Mouse (Mus musculus): ENCODE data around the gene Slc38a8.

The Slc38a8 gene

DNA sequence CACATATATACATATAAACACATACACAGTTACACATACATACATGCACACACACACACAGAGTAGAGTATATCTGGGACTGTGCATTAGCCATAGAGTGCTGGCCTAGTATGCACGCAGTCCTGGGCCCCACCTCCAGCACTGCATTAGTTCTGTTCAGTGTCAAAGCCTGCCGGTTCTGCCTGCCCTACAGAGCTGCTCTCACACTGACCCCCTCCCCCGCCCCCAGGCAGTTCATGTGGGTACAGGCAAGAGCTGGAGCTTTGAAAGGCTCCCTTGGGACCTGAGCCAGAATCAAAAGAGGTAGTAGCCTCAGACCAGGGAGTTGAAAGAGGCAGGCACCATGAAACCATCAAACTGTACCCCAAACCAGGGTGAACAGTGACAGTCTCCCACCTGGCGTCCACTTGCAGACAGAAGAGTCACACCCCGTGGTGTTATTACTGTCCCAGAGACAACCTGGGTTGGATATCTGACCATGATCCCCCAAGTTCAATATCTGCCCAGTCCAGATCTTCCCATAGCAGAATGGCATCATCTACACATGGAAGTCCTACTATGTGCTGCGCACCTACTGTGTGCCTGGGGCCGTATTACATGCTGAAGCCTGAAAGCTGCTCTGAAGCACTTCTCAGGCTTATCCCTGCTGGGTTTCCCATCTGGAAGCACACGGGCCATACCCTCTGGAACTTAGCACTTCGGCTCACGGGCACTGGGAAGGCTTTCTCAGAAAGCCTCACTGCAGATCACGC is 17.2 kb downstream of the Slc38a8 start:
- no peak for DNase-seq

DNA sequence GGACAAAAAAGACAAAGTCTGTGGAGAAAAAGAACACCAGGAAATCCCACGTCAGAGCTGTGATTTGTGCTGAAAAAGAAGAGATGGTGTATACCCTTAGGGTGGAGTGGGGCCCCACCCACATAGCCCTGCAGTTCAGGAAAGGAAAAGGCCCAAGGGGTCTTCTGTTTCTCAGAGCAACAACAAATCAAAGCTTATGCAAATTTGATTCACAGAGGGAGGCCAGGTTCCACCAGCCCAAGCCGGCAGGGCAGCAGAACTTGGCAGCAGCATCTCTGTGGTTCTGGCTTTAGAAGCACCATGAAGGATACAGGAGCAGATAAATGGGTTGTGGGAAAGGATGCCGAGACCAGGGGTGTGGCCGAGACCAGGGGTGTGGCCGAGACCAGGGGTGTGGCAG is 22.8 kb downstream of the Slc38a8 start:
- DNase-seq = no peak

DNA sequence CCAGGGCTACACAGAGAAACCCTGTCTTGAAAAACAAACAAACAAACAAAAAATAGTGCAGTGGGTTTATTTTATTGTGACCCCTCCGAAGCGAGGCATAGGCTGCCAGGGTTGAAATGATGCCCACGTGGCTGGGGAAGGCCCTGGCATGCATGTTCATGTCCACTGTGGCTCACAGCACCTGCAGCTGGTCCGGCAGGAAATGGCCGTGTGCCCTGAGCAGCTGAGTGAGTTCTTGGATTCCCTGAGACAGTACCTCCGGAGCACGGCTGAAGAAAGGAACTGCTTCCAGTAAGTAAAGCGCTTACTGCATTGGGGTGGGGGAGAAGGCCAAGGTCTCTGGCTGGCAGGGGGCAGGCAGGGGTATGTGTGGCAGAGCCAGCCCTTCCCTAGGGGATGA is 33.4 kb downstream of the Slc38a8 start:
- DNase-seq = no peak

DNA sequence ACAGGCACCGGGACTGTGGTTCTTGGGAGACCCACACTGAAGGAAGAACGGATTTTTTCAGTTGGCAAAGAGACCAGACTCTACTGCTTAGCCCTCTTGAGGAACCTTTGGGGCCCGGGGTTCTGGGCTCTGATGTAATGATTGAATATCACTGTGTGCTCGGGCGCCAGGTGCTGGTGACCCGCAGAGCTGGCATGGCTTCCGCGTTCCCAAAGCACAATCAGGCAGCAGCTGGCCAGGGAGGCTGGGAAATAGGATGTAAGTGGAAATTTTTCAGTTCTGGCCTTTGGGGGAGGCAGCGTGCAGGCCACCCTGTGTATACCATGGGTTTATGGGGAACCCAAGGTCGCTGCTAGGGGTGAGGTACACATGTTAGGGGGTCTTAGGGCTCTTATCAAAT is 34.7 kb downstream of the Slc38a8 start:
- no peak for DNase-seq

DNA sequence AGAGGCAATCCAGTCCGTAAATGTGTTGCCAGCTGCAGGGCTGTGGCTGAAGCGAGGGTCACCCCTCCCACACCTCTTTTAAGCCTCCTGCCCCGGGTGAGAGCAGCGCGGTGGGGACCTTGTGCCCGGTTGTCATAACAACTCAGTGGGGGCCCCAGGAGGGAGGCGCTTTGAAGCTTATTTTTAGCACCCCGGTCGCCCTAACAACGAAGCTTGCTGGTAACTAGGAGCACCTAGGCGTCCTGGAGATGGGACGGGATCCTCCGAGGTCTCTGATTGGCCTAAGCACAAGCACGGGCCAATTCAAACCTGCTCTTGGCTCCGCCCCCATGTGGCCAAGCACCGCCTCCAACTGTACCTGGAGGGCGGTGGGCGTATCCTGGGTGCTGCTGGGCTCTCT is 35.4 kb downstream of the Slc38a8 start:
- no peak for DNase-seq

DNA sequence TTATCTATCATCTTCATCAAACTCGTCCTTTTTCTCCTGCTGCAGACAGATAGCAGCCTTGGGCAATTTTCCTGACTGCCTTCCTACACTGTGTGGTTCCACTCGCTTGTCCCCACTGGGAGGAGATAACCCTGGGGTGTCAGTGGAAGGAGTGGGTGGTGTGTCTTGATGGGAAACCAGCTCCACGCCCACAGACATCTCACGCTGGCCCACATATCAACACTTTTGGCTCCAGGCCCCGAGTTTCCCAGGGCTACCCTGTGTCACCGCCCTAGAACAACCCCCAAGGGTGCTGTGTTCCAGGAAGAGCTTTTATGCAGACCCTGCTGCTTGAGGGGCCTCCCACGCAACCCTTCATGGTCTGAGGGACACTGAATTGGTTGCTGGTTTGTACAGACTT is 37.8 kb downstream of the Slc38a8 start:
- DNase-seq = peak; percentile 60

DNA sequence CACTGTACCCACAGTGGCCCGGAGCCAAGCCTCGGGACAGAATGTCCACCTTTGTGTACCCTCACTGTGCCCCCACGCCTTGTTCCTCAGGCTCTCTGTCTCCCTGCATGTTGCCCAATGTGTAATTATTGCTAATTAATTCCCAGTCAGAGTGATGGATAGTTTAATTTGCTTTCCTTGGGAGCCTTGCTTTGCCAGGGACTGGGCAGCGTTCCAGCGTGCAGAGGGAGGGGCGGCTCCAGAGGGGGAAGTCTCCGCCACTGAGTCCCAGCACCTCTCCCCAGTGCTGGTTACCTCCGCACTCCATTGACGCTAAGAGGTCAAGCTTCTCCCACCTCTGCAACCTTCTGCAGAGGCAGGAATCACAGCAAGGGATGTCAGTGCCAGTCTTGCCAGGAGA is 40.1 kb downstream of the Slc38a8 start:
- DNase-seq = no peak

DNA sequence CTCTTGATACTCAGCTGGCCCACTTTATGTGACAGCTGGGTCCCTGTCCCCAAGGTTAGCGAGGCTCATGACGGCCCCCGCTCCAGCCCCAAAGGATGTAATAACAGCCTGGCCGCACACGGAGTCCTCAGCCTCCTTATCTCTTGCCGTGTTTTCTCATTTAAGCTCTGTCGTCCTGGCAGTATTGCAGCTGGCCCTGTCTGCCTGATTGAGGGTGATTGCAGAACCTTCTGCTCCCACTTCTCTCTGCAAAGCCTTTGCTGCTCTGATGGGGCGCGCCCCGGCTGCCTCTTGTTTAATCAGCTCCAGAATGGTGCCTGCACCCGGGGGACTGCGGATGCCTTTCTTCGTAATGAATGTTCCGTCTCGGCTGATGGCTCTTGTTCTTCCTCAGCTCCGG is 41.8 kb downstream of the Slc38a8 start:
- no peak for DNase-seq

DNA sequence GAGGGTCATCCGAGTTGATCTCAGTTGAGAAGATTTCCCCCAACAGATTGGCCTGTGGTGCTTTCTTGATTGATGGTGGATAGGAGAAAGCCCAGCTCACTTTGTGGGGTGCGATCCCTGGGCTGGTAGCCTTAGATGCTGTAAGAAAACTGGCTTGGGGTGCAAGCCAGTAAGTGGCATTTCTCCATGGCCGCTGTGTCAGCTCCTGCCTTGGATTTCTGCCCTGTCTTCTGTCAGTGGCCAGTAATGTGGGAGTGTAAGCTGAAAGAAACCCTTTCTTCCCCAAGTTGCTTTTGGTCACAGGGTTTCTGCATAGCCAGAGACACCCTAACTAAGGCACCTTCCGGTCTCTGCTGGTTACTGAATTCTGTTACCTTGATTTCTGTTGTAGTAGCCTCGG is 45.5 kb downstream of the Slc38a8 start:
- DNase-seq = peak; percentile 53

DNA sequence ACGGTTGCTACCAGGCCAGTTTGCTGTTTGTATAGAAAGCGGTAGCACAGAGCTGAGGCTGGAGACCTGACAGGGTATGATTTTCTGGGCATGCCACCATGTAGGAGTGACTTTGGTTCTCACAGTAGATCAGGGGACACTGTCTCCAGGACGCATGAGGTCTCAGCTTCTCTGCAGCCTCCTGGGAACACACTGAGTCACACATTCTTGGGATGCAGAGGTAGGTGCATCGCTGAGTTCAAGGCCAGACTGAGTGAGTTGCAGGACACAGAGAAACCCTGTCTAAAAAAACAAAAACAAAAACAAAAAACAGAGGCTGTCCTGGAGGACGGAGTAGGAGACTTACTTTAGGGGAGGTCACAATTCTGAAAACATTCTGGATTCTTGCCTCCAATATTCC is 48.6 kb downstream of the Slc38a8 start:
- DNase-seq = no peak

DNA sequence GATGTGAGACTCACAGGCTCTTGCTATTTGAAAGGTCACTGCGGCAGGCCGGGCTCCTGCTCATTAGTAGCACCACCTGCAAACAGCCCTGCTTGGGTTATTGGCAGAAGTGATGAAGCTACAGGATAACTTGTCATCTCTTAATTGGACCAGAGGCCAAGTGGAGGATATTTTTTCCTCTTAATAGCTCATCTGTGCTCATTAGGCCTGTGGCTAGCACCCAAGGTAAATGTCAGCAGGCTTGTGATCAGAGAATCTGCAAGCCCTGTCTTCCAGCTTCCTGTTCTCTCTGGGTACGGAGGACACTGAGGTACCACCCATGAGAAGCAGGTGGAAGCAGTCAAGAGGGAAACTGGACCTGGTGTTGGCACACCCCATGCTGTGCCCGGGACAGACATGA is 50.4 kb downstream of the Slc38a8 start:
- no peak for DNase-seq

DNA sequence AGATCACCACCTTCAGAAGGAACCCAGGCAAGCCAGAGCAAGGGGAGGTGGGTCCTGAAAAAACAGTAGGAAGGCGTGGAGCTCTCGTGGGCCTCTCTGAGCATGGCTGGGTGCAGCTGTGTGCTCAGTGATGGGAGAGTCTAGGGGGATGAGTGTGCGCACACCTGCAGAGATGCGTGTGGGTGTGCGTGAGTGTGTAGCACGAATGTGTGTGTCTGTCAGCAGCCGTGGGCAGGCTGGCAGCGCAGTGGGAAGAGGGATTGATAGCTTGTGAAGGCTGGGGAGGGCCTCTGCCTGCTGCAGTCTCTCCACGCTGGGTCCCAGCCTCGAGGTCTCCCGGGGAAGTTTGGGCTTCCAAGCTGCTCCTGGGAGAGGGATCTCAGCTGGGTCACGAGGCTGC is 51.9 kb downstream of the Slc38a8 start:
- no peak for DNase-seq

DNA sequence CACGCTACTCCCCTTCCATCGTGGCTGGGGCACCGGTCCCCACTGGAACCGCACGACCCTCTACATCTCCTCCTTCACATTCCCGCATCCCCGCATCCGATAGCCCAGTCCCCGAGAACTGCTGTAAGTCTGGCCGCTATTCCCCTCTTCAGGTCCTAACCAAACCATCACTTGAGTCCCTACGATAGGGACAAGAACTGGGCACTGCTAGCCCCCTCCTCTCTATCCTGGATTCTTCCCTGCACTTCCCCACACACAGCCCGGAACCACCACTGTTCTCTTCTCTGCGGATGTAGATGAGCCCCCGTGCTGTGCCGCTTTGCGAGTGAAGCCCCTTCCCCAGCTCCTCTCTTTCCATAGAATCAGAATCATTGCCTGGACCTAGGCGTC is 53.7 kb downstream of the Slc38a8 start:
- DNase-seq = no peak

DNA sequence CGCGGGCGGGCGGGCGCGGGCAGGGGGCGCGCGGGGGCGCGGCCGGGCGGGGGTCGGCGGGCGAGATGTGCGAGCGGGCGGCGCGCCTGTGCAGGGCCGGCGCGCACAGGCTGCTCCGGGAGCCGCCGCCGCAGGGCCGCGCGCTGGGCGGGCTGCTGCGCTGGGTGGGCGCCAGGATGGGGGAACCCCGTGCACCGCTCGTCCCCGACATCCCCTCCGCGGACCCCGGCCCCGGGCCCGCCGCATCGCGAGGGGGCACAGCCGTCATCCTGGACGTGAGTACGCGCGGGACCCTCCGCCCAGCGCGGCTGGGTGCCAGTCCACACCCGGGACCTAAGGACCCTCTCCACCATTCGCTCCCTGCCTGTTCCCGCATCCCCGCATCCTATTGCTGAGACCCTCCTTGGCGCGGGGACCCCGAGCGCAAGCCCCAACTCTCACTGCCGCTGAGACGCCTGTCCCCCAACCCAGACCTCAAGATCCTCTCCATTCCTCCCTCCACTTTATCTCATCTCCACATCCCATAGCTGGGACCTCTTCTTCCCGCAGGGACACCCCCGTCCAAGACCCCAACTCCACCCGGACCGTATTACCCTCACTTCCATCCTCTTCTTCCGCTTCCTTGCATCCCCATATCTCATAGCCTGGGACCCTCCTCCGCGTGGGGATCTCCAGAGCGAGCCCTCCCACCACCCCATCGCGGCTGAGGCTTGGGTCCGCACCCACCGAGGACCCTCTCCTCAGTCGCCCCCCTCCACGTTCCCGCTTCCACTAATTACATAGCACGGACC is 54.3 kb downstream of the Slc38a8 start:
- no peak for DNase-seq

DNA sequence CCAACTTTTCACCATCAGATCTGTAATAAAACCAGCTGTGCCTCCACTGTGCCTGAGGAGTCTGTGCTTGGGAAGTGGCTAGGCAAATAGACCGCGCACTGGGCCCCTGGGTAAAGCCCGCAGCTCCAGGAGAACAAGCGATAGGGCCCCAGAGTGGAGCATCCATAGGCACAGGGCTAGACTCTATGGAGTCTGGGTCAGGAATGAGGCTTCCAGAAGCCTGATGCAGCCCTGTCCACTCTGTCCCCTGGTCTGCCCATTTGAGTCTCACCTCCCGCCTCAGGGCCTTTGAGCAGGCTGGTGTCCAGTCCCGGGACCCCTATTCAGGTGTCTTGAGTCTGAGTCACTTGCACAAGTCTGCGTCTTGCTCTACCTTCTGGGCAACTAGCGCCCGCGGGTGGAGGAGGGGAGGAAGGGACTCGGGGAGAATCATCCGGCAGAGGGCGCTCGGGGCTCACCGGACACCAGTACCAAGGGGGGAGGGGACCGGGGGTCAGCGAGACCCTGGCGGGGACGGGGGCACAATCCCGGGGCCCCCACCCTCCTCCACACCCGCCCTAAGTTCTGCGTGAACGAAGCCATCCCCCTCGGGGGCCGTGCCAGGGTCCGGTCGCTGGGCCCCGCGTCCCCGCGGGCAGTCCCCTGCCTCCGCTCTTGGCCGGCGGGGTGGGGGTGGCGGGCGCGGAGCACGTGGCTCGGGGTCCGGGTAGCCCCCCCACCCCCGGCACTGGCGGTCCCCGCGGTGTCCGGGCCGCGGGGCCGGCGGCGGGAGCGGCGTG is 55.1 kb downstream of the Slc38a8 start, which contains the start of gene Necab2:
Necab2 (plus strand) TSS at position 509 of the 779 bp plus-strand sequence.
- peak; percentile 89 for DNase-seq

DNA sequence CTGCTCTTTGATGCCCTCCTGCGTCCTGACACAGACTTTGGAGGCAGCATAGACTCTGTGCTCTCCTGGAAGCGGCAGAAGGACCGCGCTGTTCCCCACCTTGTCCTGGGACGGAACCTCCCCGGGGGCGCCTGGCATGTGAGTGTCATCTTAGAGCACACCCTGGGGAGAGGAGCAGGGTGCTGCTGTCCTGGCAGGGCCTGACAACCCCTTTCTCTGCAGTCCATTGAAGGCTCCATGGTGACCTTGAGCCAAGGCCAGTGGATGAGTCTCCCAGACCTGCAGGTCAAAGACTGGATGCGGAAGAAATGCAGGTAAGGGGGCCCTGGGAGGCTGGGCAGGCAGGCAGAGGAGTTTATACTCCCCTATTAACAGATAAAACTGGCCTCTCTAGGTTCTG is 58.5 kb downstream of the Slc38a8 start:
- DNase-seq = no peak

DNA sequence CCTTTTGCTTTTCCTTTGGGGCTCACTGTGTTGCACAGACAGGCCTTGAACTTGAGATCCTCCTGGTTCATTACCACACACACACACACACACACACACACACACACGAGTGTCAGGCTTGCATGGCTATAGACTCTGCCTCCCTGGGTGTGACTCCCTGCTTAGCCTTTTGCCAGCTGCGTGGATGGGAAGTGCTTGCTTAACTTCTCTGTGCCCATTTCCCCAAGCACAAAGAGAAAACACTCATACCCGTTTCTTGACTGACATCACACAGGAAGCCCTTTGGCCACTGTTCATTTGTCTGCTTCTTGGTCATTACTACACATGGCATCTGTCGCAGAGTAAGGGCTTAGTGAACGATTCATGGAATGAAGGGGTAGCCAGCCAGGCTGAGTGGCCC is 59.5 kb downstream of the Slc38a8 start:
- DNase-seq = no peak

DNA sequence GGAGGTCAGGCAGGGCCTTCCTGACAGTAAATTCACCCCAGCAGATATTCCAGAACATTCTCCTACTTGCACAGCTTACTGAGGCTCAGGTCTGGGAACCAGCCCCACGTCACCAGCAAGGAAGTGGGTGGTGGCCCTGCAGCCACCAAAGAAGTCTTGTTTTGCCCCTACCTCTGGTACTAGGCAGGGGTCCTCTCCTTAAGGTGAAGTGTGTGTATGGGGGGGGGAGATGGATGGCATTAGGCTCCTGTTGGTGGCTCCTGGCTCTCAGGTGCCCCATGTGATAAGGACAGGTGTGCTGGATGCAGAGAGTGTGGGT is 60.6 kb downstream of the Slc38a8 start:
- DNase-seq = no peak

DNA sequence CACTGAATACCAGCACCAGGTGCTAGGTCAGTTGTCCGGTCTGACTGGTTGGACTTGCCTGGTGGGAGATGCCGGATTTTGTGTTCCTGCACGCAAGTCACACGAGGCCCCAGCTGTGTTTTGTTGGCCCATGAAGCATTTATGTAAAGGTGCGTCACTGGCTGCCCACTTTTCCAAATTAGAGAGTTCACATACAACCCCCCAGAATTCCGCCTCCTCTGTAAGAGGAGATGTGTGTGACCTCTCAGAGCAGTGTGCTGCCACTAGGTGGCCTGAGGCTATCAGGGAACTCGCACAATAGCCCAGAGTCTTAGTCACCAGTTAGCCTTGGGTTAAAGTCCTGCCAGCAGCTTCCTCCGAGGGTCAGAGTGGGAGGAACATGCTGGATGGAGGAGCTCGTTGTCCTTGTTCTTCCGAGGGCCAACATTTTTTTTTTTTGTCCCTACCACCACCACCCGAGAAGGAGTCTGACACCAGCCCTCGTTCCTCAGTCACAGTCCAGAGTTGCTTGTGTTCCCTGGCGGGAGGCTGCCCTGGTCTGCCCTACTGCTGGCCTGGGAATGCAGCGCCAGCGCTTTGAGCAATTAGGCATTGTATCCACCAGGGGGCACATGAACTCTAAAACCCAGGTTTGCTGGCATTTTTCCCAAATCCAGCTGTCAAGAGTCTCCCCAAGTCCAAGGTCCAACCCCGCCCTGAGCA is 61.1 kb downstream of the Slc38a8 start:
- DNase-seq = peak; percentile 89

DNA sequence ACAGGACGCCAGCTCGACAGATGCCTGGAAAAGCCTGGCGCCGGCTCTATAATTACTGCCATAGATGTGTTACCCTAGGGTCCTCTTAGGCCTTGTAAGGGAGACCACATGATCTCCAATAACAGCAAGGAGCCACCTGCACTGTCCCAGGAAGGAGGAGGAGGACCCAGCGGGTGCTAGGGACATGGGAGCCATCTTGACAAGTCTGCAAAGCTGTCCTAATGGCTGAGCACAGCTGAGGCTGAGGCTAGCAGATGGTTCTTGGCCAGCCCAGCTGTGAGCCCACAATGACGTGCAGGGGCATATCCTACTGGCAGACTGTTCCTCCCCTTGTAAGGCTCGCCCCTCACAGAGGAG is 61.6 kb downstream of the Slc38a8 start:
- no peak for DNase-seq

DNA sequence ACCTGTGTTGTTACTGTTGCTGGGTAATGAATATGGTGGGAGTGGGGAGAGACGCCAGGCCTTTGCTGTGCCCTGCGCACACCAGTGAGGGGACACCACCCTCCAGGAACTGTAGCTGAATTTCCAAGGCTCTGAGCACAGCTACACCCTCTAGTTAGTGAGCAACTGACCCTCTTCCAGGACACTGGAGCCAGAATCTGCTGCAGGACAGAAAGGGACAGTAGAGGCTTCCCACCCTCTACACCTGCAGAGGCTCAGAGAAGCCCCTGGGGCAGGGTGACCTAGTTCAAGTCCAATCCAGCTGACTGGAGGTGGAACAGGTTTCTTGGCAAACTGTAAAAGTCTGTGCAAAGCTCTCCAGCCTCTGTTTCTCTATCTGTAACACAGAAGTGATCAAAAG is 62.1 kb downstream of the Slc38a8 start:
- no peak for DNase-seq

DNA sequence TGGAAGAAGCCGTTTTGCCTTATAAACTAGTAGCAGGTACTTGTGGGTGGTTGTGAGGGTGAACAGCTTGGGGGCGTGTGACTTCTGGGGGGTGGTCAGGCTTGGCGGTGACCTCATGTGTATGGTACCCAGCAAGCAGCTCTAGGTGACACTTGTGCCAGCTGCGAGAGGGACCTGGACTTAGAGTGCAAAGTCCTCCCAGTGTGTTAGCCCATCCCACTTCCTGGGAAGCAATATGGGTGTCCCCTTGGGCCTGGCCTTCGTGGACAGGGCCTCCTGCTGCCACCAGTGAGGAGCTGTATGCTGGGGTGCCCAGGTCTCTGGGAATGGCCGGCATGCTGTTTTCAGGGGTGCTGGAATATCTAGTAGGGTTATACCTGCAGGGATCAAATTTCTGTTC is 62.6 kb downstream of the Slc38a8 start:
- no peak for DNase-seq

DNA sequence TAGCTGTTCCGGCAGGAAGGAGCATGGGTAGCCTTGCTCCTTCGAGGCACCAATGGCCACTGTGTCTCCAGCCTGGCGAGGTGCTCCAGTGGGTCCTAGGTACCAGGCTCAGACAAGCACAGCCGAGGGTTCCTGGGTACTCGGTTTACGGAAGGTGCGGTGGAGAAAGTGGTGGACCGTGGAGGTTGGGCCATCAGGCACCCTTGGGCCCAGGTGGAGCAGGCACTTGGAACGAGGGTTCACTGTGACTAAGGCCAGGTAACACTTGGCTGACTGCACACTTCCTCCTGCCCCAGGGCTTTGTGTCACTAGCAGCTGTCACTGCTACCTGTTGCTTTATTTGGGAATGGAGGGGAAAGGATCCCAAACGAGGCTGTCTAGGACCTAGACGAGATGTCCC is 64.0 kb downstream of the Slc38a8 start:
- DNase-seq = no peak
